Mouse (Mus musculus) testis, adult 2 months (tissue): ENCODE results near the gene Duxf3. TPM values are rescaled to one million over a fixed set of nuclear protein-coding genes. Genes with fewer than 3 reads are reported as not detected.
"Not testable (repeated sequence)": the region's sequence is repeated elsewhere in the genome, so short reads cannot be mapped to it uniquely, and the experiment has no call there.

Source experiments
- H3K27ac ChIP-seq: fragments of 200-500 bp; 2 replicates; pipeline ENCODE4 v1.5.1; 2012; ENCODE audit warnings: low read depth, low read length; ENCODE audit not compliant: control insufficient read depth, insufficient read depth
- H3K27me3 ChIP-seq: fragments of 200-500 bp; 2 replicates; pipeline ENCODE4 v1.6.1; 2012; ENCODE audit warnings: mild to moderate bottlenecking, low read length, moderate library complexity; ENCODE audit not compliant: control insufficient read depth, insufficient read depth
- H3K36me3 ChIP-seq: fragments of 200-500 bp; 2 replicates; pipeline ENCODE4 v1.6.1; 2012; ENCODE audit warnings: mild to moderate bottlenecking, low read length; ENCODE audit not compliant: control insufficient read depth, insufficient read depth
- H3K4me1 ChIP-seq: fragments of 200-500 bp; 2 replicates; pipeline ENCODE4 v1.6.1; 2012; ENCODE audit warnings: low read length; ENCODE audit not compliant: control insufficient read depth, insufficient read depth
- H3K4me3 ChIP-seq: fragments of 200-500 bp; 2 replicates; pipeline ENCODE4 v1.5.1; 2012; ENCODE audit warnings: low read depth, mild to moderate bottlenecking, low read length, moderate library complexity, mixed read lengths; ENCODE audit not compliant: control insufficient read depth
- CTCF ChIP-seq: fragments of 200-500 bp; IDR thresholded peaks from 2 replicates; pipeline ENCODE4 v1.5.1; 2012; ENCODE audit warnings: low read depth, mild to moderate bottlenecking, inconsistent platforms, low read length, moderate library complexity; ENCODE audit not compliant: control insufficient read depth, insufficient read depth, insufficient replicate concordance
- POLR2A ChIP-seq: fragments of 200-500 bp; IDR thresholded peaks from 2 replicates; pipeline ENCODE4 v1.6.1; 2012; ENCODE audit warnings: low read depth, mild to moderate bottlenecking, inconsistent platforms, low read length, moderate library complexity; ENCODE audit not compliant: control insufficient read depth
- polyA plus RNA-seq: library from polyadenylated mRNA; depleted of rRNA; stranded (reverse); fragments of >200 nt; gene quantifications from 2 replicates; pipeline ENCODE4 v1.2.3, GENCODE M21; 2012; rRNA removed

Gene Duxf3
- polyA plus RNA-seq = 4.0 and 4.8 TPM in 2 replicates

DNA sequence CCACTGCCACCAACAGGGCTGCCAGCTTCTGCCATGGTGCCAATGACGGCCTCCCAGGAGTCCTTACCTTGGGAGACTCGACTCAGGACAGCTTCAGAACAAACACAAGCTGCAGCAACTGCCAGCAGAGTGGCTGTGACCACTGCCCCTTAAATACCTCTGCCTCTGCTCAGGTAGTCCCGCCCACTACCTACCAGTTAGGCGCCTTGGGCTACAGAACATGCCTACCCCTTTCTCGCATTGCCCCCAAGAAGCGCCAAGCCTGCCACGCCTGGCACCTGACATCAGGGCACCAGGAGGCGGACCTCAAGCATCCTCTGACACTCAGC lies at the start of gene Duxf3:
Duxf3 (minus strand) TSS at position 35 of the 329 bp plus-strand sequence.
- peak within 1 kb of the TSS; percentile 0; the same call in 1 of the 2 replicates for H3K4me3 ChIP-seq
- not testable (repeated sequence) for H3K27me3 ChIP-seq, H3K27ac ChIP-seq, H3K4me1 ChIP-seq, H3K36me3 ChIP-seq

GRCm38 (mm10) chr10:58282238-58282637 lies 49.8 kb upstream of the Duxf3 start:
- H3K27me3 ChIP-seq = no peaks in the 10 kb centered on the region
- no peak overlapping the region for H3K4me3 ChIP-seq
- no peak overlapping the region for H3K27ac ChIP-seq
- no peak for TF ChIP-seq CTCF
- no peak for TF ChIP-seq POLR2A
- H3K4me1 ChIP-seq = no peaks in the 10 kb centered on the region
- peaks cover 4% of the 10 kb centered on the region for H3K36me3 ChIP-seq

- Histone ChIP-seq H3K4me3 (no peak overlapping the region), H3K27ac (no peak overlapping the region), H3K27me3 (no peaks in the 10 kb centered on the region), H3K36me3 (peaks cover 3% of the 10 kb centered on the region), H3K4me1 (no peaks in the 10 kb centered on the region)
- no peak for TF ChIP-seq POLR2A
- no peak for TF ChIP-seq CTCF
Observed at GRCm38 (mm10) chr10:58258466-58258865, 26.0 kb upstream of the Duxf3 start.

- peak overlapping the region; percentile 97 for H3K4me3 ChIP-seq
- no peaks in the 10 kb centered on the region for H3K4me1 ChIP-seq
- H3K27me3 ChIP-seq = no peaks in the 10 kb centered on the region
- H3K27ac ChIP-seq = no peak overlapping the region; the same call in 1 of the 2 replicates
- no peak for TF ChIP-seq POLR2A
- peaks cover 3% of the 10 kb centered on the region for H3K36me3 ChIP-seq
Observed at GRCm38 (mm10) chr10:58255954-58256353, 23.5 kb upstream of the Duxf3 start.

DNA sequence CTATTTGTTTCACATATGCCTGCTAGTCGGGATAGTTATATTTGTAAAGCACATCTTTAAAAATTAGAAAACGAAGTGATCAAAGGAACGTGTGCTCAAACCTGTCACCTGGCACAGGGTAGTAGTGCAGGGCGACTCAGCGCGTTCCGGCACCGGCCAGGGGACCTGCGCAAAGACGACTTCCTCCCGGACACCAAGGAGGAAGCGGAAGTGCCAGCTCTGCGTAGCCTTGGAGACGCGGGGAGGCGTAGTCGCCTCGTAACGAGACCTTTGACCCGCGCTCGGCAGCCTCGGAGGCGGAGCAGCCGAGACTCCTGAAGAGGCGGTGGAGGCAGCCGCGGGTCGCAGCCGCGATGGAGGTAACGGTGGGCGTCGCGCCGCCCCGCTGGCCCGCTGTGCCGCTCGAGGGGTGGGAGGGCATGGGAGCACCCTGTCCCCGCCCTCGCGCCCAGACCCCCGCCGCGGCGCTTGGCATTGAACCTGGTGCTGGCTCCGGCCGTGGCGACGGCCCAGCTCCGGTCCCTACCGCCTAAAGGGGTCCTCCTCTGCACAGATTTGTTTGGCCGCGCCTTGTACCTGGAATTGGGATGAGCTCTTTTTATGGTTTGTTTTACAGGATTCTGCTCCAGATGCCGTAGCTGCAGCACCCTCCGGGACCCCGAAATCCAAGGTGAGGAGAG lies 22.9 kb upstream of the Duxf3 start, which contains the start of gene Gcc2:
Gcc2 (plus strand) TSS at position 285 of the 680 bp plus-strand sequence.
- Histone ChIP-seq H3K27ac (peak within 1 kb of the TSS; percentile 81), H3K4me1 (no peaks in the 10 kb centered on the region), H3K36me3 (peaks cover 3% of the 10 kb centered on the region), H3K27me3 (no peaks in the 10 kb centered on the region), H3K4me3 (peak within 1 kb of the TSS; percentile 97)
- 0 out of 2 replicates have a peak, but pooled peaks have one; percentile 11 for TF ChIP-seq CTCF
- peak; percentile 96 for TF ChIP-seq POLR2A

DNA sequence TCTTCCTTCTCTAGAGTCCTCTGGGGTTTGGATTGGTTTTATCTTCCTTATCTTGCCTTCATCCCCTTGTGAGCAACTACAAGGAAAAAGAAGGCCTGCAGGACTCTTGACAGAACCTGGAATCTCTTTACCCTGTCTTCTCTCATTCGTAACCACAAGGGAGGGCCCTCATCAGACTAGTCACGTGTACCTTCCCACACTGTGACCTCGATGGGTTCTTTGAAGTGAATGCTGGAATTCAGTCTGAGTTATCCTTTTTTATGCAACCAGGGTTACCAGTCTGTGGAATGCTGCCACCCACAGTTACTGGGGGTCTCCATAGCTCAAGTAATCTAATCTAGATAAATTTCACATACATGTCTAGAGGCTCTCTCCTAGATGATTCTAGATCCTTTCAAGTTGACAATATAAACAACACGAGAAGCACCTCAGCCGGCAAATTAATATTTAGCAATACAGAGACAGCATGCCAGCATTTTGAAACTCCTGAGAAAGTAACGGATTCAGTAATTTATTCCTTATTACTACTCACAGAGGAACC lies 22.2 kb upstream of the Duxf3 start:
- H3K36me3 ChIP-seq = peaks cover 3% of the 10 kb centered on the region
- no peaks in the 10 kb centered on the region for H3K27me3 ChIP-seq
- TF ChIP-seq CTCF (no peak), POLR2A (no peak)
- no peaks in the 10 kb centered on the region for H3K4me1 ChIP-seq
- H3K4me3 ChIP-seq = peak overlapping the region; percentile 52; the same call in 1 of the 2 replicates
- no peak overlapping the region for H3K27ac ChIP-seq

- H3K27ac ChIP-seq = no peak overlapping the region
- no peak for TF ChIP-seq POLR2A
- no peak for TF ChIP-seq CTCF
- no peaks in the 10 kb centered on the region for H3K36me3 ChIP-seq
- no peak overlapping the region for H3K4me3 ChIP-seq
- no peaks in the 10 kb centered on the region for H3K27me3 ChIP-seq
- H3K4me1 ChIP-seq = no peaks in the 10 kb centered on the region
Observed at GRCm38 (mm10) chr10:58249535-58249934, 17.1 kb upstream of the Duxf3 start.

DNA sequence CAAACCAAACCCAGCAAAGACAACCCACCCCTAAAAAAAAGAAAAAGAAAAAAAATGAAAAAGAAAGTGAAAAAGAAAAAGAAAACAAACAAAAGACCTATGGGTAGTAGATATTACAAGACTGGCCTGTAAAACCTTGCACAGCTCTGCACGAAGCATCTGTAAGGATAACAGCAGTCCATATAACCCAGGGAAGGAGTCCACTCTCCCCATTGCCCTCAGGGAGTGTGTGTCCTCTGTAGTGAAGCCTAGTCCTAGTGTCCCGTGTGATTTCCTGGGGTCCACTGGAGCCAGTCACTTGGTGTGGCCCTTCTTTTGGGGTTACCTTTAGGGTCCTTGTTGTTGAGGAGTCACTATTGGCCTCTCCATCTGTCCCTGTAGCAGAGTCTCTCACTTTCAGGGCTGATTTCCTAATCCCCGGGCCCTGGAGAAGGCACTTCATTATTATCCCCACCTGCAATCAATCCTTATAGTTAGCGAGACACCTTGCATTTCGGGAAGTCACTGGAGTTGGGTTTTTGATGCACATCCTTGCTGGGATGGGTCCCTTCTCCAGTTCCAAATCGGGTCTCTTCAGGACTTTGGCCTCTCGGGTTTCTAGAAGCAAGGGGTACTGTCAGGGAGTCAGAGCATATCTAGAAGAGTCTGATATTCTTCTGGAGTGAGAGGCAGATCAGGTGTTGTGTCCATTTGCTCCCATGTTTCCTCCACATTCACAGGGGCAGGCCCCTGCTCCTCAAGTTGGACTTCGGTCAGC lies 6.7 kb upstream of the Duxf3 start:
- H3K27ac ChIP-seq, H3K27me3 ChIP-seq: not testable (repeated sequence)

More for the DNA sequence above, 6.7 kb upstream of the Duxf3 start:
- not testable (repeated sequence) for H3K4me3 ChIP-seq, H3K4me1 ChIP-seq, H3K36me3 ChIP-seq
